Mouse (Mus musculus) lung, adult 18-20 months (tissue): ENCODE measurements at regions not wholly inside any gene's neighbourhood (a gene's known extent, or its start where the extent isn't known, plus 50 kb on each side); places are given as distances from the start of the nearest gene placed in this dataset.

Experiments
- DNase-seq, 2 experiments: peaks; one replicate each; pipeline ENCODE4 v3.0.0; 2022; ENCODE audit warnings: mixed read lengths in 2 of 2

DNA sequence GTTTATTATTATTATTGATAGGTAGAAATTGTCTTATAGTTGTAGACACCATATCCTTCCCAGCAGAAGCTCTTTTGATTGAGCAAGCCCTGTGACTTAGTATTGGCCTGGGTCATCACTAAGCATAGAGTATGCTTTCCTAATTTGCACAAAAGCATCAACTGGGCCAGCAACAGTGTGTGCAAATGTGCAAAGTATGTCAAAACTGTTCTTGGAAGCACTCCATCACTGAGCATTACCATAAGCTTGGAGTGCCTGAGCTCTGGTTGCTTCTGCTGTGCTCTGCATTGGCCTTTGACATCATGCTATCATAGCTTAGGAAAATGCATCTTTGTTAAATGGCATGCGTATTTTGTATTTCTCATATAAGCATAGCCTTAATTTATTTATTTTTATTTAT lies 220.7 kb upstream of the Pou3f3 start:
- DNase-seq: no peak

DNA sequence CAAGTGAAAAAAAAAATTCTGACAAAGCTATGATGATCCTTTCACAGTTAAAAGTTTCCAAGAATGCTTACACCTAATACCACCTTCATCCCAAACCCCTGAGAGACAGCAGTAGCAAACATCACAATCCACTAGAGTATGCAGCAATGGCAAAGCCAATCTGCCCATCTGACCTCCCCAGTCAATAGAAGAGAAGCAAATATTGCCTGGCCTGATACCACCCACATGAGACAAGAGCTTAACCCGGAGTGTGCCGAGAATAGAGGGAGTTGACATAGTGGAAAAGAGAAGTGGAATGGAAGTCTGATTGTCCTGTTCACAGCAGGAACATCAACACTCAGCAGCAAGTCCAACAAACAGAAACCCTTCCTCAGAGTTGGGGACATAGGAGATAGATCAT lies 219.9 kb upstream of the Pou3f3 start:
- DNase-seq: no peak

DNA sequence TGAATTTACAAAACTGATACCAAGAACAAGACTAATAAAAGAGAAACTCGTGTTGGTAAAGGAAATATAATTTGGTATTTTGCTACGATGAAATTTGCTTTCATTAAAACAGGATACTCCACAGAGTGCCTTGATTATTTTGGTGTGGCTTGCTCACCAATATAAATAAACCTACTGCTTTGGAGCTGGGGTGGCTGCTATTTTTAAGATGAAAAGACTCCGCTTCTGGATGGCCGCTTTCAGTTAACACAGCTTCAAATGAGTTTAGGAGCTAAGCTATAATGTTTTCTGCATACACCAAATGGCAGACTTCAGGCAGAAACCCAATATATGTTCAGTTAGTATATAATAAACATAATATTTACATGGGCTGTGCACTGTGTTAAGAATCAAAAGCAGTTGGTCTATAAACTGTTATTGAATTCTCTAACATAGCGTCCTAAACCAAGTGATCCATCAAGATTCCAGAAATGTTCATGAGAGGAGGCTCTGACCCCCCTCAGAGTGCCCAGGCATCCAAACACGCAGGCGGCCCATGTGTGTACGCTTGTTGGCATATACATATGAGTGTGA lies 215.1 kb upstream of the Pou3f3 start:
- no peak for DNase-seq

DNA sequence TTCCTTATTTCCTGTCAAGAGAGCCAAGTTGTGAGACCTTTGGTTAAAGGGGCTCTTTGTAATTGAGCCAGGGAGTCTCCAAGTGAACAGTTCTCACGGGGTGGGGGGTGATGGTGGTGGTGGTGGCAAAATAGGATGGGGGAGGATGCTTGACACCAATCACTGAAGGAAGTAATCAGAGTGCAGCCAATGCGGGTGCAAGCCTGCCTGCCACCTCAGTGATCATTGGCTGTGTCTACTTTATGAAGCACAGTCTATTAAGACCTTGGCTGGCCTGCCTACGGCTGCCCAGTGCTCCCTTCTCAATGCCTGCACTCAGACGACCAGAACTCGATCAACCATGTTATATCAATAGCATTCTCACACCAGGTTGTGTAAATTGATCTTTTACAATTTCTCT lies 206.0 kb upstream of the Pou3f3 start:
- DNase-seq: no peak

DNA sequence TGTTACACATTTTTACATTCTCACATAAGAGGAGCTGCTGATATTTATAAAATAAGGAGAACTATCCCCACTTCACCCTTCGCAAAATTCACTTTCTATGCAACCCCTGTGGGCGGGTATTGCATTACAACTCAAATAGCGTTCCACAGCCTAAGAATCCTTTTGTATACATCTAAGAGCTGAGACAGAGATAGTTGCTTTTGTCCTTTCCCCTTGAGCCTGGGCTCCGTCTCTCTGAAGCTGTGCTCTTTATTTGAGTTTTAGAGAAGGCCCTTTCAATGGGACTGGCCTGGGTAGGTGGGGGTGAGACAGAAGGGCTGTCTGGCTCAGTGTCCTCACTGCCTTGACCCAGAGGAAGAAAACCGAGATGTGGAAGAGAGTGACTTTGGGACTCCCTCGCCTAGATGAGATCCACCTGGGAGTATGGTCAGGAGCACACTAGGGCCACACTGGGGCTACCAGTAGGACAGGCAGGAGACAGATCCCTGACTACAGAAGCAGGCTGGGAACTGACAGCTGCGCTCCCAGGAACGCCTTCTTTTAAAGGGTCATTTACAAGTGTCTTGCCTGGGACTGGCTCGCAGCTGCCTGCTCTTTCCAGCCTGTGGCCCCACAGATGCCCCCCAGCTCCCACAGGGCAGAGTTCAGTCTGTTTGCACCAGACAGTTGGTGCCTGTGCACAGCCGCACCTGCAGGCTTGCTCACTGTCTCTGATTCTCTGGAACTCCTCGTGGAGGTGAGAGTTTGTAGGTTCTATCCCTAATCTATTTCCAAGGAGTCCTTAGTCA lies 204.5 kb upstream of the Pou3f3 start:
- DNase-seq: no peak

DNA sequence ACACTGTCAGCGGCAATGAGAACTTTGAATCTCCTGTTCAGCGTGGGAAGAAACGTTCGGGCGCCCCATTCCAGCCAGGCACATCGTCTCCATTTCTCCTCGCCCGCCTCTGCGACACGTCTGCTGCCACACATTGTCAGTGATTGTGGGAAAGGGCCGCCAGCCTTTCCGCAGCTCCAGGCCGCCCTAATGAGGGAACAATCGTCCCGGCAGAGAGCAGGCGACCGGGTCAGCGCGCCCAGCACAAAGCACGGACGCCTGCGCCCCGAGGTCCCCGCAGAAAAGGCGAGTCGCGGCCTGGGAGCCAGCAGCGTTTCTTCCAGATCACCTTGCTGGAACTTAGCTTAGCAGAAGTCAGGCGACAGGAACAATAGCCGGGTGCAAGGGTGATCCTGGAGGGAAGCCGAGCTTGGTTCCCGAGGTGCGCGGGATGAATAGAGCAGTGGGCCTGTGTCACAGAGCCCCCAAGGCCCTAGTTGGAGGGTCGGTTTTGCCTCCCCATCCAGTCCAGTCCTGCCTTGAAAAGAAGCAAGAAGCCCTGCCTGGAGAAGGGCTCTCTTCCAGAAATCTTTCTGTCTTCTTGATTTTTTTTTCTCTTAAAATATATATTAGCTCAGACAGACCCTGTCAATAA lies 203.8 kb upstream of the Pou3f3 start:
- DNase-seq: no peak

DNA sequence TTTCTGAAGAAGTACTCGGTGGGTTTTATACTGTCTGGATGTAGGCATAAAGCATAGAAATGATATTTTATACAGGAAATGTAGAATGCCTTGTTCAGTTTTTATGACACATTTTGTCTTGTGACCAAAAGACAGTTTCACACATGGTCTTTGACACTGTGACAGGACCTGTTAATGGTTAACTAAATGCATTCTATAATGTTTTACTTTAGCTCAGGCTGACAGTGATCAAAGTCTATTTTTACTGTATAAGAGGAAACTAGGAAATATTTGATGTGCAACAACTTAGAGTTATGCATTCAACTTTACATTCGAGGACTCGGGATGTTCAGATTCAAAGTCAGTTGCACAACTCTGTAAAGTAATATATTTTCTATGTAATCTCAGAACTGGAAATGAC lies 199.5 kb upstream of the Pou3f3 start:
- no peak for DNase-seq

DNA sequence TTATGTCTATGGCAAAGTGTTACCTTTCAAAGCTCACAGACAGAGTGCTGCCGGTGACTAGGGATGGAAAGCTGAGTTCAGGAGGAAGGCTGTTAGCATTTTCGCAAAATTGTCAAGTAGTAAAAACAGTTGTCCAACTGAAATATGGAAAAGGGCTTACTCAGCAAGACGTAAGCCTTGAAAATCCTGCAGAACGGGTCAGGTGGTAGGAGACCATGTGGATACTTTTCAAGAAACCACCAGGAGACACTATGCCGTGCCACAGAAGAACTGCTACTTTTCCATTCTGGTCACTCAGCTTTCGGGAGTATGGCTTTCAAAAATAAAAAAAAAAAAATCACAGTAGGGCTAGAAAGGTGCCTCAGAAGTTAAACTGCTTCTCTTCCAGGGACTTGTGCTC lies 199.1 kb upstream of the Pou3f3 start:
- no peak for DNase-seq

DNA sequence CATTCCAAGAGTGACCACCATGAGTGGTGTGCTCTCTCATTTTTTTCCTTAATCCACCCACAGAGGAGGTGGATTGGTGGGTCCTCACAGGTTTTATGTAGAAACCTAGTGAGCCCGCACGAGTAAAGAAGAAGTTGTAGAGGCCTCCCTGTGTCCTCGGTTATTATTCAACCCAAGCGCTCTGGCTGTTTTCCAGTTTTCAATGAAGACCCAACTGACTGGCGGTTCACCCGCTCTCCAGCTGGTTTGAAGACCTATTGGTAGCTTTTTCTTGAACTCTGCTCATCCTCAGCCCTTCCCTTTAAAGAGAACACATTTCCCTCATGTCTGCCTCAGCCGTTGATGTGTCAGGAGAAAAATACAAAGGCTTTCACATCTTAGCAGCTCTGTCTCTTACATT lies 196.7 kb upstream of the Pou3f3 start:
- no peak for DNase-seq

DNA sequence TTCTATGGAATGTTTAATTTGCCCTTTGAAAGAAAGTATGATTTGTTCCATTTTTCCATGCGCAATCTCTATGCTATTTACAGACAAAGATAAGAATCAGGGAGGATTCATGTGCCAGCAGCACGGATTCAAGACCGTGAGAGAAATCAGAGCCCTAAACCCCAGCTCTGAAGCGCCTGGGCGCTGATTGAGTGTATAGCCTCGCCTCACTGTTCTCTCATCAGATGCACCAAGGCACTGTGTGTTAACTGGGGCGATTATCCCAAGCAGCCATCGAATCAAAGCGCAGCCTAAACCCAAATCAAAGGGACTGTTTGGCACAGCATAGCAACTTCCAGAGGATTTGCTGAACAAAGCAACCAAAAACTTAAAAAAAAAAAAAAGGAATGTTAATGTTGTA lies 191.1 kb upstream of the Pou3f3 start:
- DNase-seq: no peak

DNA sequence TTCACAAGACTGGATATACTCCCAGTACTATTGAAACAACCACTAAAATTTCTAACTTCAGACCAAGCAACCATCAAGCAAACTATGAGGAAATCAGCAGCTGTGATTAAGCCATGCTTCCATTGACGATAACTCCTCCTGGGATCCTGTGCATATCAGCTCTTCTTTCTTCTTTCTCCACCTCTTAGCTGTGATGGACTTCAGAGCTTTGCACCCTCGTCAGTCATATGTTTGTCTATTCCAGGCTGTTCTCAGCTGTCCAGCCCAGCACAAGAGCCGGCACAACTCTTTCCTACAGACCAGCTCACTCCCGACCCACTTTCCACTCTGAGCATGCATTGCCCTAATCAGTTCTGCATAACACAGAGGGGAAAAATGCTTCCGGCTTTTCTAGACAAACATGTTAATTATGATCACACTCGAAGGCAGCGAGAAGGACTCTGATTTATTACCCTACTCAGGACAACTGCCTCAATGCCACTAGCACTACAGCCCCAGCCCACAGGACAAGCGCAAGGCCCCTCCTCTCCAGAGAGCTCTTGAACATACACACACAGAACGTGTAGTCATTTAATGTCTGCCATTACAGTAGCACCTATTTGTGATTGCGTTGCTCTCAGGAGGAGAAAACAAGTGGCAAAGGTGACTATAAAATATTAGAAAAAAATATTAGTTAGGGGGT lies 190.4 kb upstream of the Pou3f3 start:
- no peak for DNase-seq

DNA sequence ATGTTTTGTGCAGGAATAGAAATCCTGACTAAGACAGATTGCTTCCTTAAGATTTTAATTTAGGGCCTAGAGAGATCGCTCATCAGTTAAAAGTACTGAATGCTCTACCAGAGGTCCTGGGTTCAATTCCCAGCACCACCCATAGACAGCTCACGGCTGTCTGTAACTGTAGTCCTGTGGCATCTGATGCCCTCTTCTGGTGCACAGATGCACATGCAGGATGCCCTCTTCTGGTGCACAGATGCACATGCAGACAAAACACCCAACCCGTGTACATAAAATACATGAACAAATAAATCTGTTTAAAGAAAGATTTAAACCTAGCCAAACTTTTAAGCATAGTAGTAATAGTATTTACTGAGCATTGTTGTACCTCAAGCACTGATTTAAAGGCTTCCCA lies 181.2 kb upstream of the Pou3f3 start:
- no peak for DNase-seq

DNA sequence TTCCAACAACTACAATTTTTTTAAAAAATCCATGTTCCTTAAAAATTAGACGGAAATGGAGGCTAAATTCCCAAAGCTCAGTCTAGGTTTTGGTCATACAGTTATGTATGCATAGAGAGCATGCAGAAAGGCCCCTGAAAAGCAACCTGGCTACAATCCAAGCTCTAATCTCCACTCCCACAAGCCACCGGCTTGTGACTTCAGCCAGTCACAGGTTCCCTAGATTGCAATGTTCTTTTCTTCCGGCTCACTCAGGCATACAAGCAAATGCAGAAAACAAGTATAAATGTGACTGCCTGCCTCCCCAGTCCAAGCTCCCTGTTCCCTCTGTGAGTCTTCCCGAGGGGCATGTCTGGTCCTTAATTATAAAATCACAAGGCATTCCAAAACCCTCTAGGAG lies 171.2 kb upstream of the Pou3f3 start:
- DNase-seq: no peak

DNA sequence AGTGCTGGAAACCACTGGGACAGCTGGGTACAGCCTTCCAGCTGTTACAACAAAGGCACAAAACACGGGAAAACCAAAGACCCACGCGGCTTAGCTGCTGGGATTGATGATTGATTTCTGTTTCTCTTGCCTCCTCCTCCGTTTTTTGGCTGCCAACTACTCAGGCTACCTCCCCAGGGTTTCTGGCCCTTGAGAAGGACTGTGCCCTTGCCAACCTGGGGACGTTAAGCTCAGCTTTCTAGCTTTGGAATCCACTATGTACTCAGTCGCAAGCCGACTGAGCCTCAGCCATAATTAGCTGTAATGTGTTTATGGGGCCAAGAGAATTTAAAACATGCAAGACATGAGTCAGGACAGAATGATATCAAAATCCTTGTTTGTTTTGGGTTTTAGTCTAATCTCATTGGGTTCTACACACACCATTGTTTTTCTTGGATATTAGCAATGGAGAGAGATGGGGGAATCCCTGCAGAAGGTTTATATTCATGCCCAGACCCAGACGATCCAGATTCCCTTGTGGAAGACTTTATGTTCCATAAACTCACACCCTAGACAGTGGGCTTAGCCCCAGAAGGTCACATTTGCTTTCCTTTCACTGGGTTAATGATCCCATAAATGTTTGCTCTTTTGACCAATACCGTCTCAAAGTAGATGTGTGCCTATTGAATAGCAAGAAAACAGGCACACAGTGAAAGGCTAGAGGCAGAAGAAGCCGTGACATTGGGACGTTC lies 167.7 kb upstream of the Pou3f3 start:
- no peak for DNase-seq

DNA sequence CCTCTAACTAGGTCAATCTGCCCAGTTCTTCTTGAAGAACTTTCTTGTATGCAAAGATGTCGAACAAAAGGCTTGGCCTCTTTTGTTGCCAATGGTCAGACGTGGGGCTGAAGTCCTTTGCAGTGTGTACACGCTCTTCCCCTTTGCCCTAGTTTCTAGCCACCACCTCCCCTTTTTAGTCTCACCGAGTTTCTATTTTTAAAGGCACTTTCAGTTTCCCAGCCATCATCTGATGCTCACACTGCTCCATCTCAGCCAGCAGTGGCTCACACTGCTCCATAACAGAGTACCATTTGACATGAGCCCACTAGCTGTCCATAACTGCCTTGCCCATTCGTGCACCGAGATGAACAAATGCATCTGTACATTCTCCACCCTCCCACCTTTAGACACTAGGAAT lies 162.7 kb upstream of the Pou3f3 start:
- no peak for DNase-seq

DNA sequence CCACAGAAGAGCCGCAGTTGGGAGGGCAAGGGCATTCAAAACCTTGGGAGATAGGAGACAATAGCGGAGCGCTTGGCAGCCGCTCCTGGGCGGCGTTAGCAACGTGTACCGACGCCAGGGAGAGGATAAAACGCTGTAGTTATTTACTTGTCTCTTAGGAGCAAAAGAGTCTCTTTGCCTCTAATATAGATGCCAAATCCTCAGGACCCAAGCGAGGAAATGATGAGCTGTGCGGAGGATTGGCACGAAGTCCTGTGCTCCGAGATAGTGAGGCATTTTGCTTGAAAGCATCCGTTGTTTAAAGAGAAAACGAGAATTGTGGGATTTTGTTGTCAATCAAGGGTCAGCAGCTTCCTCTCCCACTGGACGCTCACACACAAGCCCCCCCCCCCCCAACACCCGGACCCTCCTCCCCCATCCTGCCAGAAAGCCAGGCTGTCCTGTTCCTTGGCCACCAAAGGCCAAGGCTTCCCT lies 156.5 kb upstream of the Pou3f3 start:
- DNase-seq: no peak

DNA sequence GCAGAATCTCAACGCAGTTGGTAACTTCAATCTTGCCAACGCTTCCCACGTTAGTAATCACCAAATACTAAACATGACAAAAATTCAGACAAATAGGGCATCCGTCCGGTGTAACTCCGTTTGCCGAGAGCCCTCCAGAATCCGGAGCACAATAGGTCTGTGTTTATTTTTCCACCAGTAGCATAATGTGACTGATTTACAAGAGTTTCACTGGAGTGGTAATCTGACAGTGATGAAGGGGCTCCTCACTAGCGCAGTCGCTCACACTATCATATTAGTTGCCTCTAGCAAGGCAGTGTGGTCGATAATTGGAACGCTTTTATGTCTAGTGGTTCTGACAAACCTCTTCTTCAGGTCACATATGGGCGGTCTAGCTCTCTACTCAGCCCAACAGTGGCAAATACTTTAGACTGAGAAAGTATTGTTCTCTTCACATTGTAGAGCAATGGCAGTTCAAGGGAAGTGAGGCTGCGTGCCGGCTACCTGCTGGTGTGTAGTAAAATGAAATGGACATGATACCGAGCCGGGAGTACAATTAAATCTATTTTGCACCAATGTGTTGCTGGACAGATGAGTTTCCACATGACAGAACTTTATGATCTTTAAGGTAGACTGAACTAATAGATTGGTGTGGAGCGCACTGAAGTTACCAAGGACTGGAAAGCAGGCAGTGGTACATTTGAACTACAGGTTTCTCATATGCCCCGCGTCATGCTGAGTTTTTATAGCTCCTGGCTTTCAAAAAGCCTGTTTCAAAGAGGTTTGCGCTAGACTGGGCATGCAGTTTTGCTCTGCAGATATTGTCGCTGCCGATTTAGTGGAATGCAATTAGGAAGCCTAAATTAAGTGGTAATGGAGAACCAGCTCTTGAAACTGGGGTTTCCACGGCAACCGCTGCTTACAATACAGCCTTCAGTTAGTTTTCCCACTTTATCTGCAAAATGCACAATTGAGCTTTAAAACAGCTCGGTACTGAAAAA lies 155.7 kb upstream of the Pou3f3 start:
- DNase-seq: no peak

DNA sequence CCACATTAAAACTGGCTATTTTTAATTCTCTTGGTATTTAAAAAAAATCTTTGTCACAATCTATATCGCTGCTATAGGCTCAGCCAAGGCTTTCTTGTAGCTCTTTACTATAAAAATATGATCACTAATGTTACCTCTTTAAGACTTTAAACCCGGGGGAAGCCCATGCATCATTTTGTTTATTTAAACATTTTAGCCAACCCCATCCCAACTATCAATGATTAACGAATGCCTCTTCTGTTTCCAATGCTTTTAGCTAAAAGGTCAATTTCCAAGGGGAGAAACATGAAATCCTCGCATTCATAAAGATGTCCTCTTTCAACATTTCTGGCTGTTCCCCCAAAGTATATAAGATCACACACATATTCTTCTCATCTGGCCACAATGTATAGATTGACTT lies 153.6 kb upstream of the Pou3f3 start:
- no peak for DNase-seq

DNA sequence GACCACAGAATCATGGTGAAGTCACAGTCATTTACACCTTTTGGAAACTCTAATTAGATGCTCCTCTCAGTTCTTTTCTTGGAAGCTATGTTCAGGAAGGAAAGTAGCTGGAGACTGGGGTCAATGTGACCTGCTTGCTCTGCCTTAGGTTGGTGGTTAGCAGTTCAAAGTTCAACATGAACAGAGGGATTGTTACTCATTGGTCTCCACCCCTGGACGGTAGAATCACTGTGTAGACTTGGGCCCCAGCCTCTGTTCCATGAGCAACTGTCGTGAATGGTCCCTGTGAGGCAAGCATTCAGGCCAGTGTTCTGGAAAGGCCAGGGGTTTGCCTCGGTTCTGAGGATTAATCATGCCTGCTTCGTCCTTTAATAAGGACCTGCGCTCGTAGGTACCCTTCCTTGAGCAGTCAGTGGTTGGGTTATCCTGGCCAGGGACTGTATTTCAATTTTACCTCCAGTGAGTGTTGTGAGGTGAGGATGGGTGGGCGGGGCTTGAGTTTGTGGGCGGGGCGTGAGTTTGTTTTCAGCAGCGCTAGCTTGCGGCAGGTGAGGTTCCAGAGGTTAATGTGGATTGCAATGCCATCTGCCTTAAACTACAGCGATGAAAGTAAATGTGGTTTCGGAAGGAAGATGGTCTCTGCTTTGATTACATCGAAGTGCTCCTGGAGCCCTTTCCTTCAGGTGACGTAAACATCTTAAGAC lies 152.6 kb upstream of the Pou3f3 start:
- no peak for DNase-seq

DNA sequence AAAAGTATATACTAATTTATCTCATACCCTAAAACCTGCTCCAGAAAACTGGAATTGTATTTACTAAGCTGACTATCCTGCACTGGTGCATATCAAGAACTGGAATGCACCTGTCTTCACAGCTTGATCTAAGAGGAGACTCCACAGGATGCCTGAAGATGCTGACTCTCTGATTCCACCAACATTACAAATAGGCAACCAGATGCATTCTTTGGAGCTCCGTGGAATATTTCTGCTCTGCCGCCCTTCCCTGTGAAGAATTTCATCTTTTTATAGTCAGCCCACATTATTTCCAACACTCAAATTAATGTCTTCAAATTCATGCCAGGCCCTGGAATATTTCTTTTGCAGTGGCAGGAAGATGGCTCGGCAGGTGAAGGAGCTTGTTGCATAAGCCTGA lies 148.7 kb upstream of the Pou3f3 start:
- no peak for DNase-seq

DNA sequence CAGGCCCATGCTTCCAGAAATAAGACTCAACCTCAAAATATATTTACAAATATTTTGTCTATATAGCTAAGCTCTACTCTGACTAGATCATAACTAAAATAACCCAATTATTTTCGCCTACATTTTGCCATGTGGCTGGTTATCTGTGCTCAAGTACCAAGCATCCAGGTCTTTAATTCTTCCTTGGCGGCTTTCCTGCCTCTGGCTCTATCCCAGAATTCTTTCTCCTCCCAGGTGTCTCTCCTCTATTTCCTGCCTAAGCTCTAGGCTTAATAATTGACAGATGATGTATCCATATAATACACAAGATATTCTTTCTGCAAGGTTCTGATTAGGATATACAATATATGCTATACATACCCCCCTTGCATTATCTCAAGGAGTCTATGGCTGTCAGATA lies 138.3 kb upstream of the Pou3f3 start:
- DNase-seq: no peak
